Mouse (Mus musculus) neutrophil, adult 5-6 weeks (primary cell): ENCODE measurements around the gene Tmtc4. TPM values are rescaled to one million over a fixed set of nuclear protein-coding genes. Genes with fewer than 3 reads are reported as not detected.

Experiments
- ATAC-seq: fragments of 151-379, 151-347 bp; 2 replicates; pipeline ENCODE4 v1.8.0; 2017; ENCODE audit warnings: mild to moderate bottlenecking, moderate TSS enrichment; ENCODE audit not compliant: insufficient number of reproducible peaks, poor library complexity, low FRiP score, severe bottlenecking; ENCODE audit errors: extremely low read depth
- total RNA-seq: library from RNA; stranded (forward); fragments of 200-1000 nt; gene quantifications from 2 replicates; pipeline ENCODE4 v1.2.3, GENCODE M21; 2017

The Tmtc4 gene
- total RNA-seq, 1 experiment from 2014 or later = 7.0 TPM

- no peak for ATAC-seq
Measured at GRCm38 (mm10) chr14:122909368-122910091, 74.3 kb downstream of the Tmtc4 start.

- 0 out of 2 replicates have a peak, but pooled peaks have one; percentile 41 for ATAC-seq
Measured at GRCm38 (mm10) chr14:122908075-122908474, 75.8 kb downstream of the Tmtc4 start.

DNA sequence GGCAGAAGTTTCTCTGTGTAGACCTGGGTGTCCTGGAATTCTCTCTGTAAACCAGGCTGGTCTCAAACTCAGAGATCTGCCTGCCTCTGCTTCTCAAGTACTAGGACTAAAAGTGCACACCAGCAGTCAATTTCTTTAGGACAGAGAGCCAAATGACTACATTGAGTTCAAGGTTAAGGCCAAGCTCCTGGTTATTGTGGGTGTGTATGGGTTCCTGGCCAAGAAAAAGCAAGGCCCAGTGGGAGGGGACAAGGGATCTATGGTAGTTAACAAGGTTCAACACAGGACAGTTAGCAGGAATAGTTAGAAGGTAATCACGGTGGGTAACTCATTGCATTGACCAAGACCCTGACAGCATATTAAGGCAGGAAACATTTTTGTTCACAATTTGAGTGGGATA is 78.8 kb downstream of the Tmtc4 start:
- no peak for ATAC-seq

DNA sequence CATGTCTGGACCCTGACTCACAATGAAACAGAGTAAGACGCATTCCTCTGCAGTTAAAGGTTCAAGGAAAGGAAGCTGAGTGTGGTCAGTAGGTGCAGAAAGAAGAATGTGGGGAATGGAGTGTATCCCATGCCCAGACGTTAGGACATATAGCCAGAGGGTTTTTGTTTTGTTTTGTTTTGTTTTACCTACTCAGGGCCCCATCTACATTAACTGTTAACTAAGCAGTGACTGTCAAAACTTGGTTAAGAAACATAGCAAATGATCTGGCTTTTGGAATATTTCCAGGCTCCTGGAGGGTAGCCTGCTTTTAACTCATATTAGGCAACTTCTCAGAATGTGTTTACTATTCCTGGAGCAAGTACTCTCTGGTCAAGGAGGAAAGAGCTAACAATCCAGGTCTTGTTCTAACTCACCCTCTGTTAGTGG is 79.9 kb downstream of the Tmtc4 start:
- no peak for ATAC-seq

DNA sequence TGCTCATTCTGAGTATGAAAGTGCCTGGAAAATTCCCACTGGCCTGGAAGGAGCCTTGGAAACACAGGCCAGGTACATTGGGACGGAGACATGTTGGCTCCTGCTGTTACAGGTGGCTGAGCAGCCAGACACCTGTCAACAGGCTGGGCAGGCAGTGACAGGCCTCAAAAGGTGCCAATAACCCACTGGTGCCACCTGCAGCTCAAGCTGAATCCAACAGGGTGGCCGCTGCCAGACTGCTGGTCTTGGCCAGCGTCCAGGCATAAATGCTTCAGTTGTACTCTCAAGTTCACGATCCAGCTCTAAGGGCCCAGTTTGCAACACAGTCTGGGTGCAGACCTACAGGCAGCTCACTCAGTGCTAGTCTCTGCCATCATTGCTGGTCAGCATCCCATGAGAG is 81.0 kb downstream of the Tmtc4 start:
- ATAC-seq = no peak

GRCm38 (mm10) chr14:122902136-122902535 is 81.7 kb downstream of the Tmtc4 start:
- ATAC-seq = peak; percentile 51; the same call in 1 of the 2 replicates

DNA sequence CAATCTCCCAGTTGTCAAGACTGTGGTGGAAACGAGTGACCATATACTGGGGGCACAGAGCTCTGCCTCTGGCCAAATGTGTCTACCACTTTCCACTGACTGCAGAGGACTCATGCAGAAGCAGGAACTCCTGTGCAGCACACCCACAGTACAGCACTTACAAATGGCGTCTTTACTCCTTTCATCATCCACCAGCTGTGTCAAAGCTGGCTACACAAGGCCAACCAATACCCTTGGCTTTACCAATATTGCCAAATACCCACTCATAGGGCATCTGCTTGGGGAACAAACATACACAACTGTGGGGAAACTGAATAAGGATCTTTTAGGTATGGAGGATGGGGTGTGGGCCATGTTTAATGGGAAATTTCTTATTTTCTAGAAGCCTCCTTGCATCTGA is 82.1 kb downstream of the Tmtc4 start:
- no peak for ATAC-seq

GRCm38 (mm10) chr14:122901177-122901576 is 82.7 kb downstream of the Tmtc4 start:
- no peak for ATAC-seq

DNA sequence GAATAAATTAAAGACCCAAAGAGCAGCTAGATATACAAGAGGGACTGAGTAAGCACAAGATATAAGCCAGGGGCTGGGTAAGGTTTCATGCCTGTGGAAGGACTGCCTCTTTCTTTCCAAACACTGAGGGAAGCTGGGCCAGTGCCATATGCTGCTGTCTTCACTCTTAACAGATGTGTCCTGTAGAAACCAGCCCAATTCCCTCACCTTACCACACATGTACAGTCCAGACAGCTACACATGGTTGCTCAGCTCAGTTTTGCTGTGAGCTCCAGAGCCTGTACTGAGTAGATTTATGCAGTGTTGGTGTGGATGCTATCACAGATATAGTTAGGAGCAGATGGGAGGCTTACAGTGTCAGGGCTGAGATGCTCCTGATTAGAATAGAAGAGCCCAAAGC is 83.2 kb downstream of the Tmtc4 start:
- ATAC-seq = no peak

GRCm38 (mm10) chr14:122898550-122898949 is 85.3 kb downstream of the Tmtc4 start:
- ATAC-seq = no peak

- ATAC-seq = no peak
Measured at GRCm38 (mm10) chr14:122896106-122896505, 87.7 kb downstream of the Tmtc4 start.

- 0 out of 2 replicates have a peak, but pooled peaks have one; percentile 8 for ATAC-seq
Measured at GRCm38 (mm10) chr14:122891470-122891968, 92.3 kb downstream of the Tmtc4 start.

GRCm38 (mm10) chr14:122888480-122888872 is 95.4 kb downstream of the Tmtc4 start:
- no peak for ATAC-seq

GRCm38 (mm10) chr14:122887702-122888479 is 95.9 kb downstream of the Tmtc4 start:
- ATAC-seq = no peak

- no peak for ATAC-seq
Measured at GRCm38 (mm10) chr14:122887278-122887677, 96.6 kb downstream of the Tmtc4 start.

GRCm38 (mm10) chr14:122885893-122886292 is 97.9 kb downstream of the Tmtc4 start:
- ATAC-seq = no peak

DNA sequence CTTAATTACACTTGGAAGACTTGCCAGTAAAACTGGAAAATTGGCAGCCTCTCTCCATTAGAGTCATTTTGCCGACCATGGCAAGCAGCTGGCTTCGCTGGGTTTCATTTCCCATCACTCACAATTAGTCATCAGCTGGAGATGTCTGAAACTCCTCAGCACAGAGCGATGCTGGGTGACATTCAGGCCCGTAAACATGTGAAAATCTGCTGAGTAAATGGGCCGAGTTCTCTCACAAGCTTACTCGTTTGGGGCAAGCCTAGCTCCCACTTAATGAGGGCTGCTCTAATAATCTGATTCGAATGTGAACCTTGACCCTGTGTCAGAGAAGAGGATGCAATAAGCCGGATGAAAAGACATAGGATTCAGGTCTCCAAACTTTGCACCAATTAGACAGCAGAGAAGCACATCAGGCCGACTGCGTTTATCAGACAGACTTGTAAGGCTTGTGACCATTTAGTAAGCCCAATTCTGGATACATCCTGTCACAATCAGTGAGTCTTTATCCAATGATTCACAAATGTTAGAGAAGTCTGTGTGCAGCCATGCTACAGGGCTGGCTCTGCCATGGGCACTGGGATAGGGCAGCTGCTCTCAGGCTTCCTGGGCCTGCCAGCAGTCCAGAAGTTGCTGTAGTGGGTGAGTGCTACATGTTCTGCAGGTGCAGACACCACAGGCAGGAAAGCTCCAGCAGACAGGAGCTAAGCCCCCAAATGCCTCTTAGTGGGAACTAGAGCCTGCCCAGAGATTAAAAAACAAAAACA is 99.8 kb downstream of the Tmtc4 start:
- no peak for ATAC-seq

GRCm38 (mm10) chr14:122883410-122883806 is 100.4 kb downstream of the Tmtc4 start:
- no peak for ATAC-seq

DNA sequence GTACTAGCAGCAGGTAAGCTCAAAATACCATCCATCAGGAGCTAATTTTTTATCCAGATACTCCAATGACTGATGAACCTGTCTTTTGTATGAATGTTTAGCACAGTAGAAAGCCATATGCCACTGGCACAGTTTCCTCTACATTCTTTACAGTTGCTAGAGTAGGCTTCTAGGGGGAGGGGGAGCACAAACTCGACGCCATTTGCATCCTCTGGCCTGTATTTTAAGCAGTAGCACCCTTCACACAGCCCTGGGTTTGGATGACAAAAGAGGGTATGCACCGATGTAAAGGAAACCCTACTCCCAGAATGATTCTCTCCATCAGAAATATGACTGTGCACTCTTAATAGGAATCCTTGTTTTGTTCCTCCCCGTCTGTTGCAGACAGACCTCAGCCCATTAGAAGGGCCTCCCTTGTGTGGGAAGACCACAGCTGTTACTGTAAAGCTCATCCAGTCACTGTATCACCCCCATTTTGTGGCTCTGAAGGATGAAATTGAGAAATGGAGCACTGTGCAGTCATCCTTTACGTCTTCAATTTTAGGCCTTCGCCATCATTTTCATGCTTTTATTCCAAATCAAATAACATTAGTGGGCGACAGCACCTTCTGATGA is 100.9 kb downstream of the Tmtc4 start:
- ATAC-seq = no peak
